Mouse (Mus musculus) adrenal gland (tissue): ENCODE measurements at regions not wholly inside any gene's neighbourhood (a gene's known extent, or its start where the extent isn't known, plus 50 kb on each side); places are given as distances from the start of the nearest gene placed in this dataset.

Experiments used
- intact Hi-C: fragments of 180-260 bp; cut with DNase I; formaldehyde crosslinking; loops from one replicate; pipeline ENCODE4 v1.15.1; 2025

DNA sequence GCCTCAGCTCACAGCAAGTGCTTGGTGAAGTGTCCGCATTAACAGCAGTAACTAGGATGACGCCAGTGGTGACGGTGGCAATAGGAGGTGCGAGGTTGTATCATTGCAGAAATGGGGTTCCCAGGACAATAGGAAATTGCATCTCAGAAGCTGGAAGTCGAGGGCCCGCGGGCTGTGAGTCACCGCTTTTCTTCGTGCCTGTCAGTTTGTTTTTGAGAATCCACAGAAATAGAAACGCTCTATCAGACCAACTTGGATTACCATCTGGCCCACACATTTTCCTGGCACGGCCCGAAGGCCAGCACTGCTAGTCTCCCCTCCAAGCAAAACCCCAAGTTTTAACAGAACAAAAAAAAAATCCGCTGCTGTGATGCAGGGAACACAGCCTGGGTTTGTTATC, 395.1 kb upstream of the 3110018I06Rik start:
- intact Hi-C loops, result no loop called here

DNA sequence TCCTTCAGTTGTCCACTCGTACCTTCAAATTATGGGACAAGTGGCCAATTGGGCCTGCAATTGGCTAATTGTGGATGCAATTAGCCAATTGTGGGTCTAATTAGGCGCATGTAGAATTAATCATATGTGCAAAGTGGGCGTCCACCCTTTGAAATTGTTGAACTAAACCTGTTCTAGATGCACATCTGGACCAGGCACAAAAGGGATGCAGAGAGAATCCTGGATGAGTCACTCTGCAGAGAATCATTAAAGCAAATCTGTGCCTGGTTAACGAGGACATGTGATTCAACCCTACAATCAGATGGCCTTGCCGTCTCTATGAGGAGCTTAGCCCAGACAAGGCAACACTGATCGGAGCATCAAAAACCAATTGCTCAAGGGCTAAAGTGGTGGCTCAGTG, 393.0 kb upstream of the 3110018I06Rik start:
- intact Hi-C loops, result no loop called here

DNA sequence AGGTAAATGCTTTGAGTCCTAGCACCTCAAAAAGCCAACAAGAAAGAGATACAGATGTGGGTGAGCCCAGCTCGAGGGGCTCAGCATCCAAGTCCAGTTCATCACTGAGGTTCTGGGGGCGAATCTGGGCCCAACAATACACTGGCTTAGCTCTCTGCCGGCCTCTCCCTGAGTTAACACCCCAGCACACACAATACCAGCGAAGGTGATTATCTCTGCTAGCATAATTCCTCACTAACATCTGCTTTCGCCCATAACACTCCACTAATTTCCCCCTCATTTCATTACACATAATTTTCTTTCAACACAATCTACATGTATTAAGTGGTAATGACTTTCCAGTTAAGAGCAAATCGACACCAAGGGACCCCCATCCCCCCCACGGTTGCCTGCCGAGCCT, 383.9 kb upstream of the 3110018I06Rik start:
- intact Hi-C loops, result no loop called here

DNA sequence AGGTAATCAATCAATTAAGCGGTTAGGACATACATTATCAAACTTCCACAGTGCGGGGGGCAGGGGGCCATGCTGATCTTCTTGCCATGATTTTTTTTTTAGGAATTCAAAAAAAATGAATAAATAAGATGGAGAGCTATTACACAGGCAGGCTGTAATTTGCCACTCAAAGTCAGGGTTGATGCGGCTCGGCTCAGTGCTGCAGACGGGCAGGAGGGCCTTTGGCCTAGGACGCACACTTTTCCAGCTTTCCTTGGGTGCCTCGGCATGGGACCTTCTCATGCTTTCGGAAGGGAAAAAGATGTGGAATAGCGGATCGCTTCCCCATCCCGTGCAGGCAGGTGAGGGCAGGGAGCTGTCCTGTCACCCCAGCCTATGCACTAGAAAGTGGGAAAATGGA, 383.4 kb upstream of the 3110018I06Rik start:
- intact Hi-C loops, result no loop called here

DNA sequence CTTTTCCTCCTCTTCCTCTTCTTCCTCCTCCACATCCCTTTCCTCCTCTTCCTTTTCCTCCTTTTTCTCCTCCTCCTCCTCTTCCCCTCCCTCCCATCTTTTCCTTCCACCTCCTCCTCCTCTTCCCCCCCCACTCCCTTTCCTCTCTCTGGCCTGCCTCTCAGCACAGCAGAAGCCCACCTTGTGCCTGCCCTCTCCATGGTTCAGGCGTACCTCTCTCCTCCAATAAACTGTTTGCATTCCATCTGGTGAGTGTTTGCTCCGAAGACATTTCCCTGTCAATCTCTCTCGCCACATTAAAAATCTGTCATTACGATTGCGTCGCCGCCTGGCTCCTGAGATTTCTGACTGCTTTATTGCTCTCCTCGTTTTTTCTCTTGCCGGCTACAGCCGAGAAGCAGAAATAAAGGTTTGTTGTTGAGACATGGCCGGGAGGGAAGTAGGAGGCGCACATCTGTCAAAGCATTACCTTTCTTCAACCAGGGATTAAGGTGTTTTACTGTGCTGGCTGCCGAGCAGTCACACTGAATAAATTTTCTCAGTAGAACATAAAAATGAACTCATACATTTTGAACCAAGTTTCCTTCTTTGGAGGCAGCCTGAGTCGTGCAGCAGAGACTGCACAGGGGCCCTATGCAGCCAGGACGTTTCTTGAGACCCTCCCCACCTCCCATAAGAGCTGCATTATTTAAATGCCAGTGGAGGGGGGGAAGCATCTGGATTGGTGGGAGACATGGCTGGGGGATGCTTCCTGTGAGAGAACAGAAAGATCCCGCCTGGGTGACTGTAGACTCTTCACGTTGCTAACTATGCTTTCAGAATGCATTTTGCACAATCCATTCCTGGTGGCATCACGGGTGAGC, 376.3 kb upstream of the 3110018I06Rik start:
- intact Hi-C loops, result no loop called here

DNA sequence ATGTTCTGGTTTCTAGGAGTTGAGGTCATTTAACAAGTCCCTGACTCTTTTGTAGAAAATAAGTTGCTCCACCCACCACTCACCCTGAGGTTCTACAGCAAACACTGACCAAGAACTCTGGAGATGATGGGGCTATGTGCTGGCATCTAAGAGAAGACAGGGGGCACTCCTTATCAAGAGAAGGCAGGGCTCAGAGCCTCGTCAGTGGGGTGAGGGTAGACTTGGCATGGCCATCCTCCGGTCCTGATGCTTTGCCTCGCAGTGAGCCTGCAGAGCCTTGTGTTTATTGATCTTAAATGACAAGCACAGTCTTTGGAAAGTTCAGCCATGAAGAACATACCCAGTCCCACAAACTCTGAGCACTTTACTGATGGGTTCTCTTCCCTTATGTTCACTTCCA, 370.1 kb upstream of the 3110018I06Rik start:
- intact Hi-C loops, result no loop called here

DNA sequence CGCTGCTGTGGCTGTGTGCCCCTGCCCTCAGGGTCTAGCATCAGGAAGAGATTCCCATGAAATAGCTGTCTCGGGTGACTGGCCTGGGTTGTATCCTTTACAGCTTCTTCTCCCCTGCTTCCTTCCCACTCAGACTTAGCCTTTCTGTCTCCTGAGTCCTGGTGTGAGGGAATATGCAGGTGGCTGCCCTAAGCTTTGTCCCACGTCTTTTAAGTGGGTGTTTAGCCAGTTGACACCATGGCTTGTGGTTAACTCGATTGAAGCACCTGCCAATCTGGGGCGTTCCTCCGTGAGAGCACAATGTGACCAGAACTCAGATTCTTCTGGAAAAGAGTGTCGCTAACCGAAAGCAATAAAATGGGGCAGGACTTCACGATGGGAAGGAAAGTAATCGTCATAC, 369.4 kb upstream of the 3110018I06Rik start:
- intact Hi-C loops, result no loop called here

DNA sequence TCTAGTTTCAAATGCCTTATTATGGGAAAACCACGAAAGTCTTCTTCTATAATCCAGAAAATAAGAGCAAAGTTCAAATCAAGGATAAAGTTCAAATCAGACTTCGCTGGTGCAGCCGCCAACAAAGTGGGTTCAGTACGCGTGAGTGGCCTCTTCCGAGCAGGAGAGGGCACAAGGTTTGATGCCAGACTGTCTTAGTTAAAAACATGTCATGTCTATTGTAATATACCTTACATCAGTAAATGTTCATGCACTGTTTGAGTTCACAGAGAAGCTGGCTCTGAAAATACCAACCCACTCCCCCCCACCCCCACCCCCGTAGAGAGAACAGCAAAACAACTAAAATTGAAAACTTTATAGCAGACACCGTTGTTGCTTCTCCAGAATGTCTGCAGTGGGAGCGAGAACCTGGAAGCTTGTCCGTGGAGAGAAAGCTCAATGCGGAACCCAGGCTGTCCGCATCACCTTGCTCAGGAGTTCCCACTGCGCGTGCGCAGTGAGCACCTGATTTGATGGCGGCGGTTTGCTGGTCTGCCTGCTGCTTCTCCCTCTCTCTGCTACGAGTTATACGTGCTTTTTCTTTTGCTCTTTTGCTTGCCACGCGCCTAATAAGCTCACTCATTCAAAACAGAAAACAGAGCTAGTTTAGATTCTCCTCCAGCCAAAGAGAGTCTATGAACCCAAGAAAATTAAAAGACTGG, 367.8 kb upstream of the 3110018I06Rik start:
- intact Hi-C loops, result no loop called here

DNA sequence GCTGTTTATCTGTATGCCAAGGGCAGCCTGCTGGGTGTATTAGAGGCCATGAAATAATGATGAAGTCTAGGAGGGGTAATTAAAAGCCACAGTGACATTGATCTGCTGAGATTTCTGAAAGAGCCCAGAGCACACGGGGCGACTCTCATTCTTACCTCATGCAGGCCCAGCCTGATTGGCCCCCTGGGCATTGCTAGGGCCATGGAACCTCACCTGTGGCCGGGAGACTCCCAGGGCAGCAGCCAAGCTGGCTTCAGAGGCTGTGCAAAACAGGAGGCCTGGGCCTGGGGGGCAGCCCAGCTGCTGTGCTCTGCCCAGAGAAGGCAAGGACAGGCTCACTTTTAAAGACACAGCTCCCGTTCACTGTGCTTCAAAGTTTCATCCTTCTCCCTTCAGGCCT, 366.4 kb upstream of the 3110018I06Rik start:
- intact Hi-C loops, result no loop called here

DNA sequence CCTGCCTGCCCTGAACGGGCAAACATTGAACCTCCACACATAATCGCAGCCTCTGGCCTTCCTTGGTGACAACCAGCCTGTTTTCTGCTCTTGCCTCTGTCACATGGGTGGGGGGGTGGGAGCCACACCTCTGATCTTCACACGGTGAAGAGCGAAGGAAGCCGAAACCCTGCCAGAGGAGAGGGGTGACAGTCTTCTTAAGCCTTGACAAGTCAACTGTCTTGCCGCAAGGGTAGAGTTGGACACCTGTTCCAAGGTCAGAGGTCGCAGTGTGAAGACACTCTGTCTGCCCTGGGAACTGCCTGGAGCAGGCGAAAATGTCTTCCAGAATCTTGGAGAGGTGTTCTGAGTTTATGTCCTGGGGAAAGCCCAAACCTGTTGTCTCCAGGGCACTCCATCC, 364.8 kb upstream of the 3110018I06Rik start:
- intact Hi-C loops, result no loop called here

DNA sequence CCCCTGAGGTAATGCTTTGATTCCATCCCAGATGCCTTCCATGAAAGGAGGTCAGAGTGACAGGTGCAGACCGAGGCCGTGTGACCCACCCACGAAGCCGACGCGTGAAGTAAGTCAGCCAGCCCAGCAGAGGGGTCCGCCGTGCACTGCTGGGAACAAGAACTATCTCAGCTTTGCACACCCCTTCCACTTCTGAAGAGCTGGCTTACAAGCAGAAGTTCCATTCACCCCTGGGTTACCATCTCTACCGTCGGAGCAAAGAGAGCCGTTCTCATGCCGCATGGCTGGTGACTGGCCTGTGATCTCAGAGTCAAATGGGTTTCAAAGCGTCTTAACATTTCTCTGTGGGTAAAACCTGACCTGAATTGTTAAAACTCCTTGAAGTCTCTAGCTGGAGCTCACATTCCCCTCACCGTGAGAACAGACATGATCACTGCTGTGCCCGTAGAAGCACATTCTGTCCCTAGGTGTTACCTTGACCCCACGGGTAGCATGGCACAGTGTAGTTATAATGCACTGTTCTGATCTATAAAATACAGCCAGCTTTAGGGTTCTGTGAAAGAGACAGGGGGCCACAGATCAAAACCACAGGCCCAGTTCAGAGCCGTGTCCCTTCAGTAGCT, 364.1 kb upstream of the 3110018I06Rik start:
- intact Hi-C loops, result no loop called here

DNA sequence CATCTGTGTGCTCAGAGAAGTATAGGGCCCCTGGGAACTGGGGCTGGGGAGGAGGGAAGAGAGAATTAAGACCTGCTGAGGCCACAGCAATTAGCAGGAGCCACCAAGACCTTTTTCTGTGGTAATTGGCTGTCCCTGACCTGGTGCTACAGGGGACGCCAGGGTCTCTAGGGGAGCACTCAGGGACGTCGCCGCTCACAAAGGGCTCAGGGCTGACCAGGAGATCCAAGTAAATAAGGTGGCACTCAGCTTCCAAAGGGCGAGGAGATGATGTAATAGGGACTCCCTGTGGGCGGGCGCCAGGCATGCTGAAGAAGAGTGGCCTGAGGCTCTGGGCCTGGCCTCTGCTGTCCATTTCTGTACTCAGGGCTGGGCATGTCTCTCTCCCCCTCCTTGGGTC, 363.2 kb upstream of the 3110018I06Rik start:
- intact Hi-C loops, result no loop called here

DNA sequence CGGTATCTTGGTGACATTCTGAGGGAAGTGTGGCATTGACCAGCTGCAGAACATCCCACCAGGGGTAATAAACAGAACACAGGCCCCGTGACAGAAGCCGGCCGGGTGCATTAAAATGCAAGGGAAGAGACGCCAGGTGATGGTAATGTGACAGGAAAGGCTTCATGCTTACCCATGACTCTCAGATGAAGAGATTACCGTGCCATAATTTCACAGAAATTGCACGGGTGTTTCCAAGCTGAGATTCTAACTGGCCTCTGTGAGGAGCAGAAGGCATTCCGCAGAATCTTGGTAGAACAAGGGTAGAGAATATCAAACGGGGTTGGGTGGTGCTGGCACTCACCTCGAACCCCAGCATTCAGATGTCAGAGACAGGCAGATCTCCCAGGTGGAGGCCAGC, 362.4 kb upstream of the 3110018I06Rik start:
- intact Hi-C loops, result no loop called here

DNA sequence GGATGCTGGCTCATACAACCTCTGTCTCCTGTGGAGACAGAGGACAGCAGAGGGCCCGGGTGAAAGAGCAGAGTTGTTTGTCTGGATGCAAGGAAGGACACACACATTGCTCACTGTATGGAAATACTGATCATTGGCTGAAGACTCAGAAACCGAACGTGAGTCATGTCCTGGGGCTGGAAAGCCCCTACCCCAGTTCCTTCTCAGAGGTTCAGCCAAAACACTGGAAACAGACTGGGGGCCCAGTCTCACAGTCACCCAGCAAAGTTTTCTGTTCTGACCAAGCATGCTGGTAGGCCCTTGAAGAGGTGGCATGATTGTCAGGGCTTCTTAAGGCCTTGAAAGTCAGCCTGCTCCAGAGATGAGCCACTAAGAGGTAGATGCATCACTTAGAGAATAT, 360.8 kb upstream of the 3110018I06Rik start:
- intact Hi-C loops, result no loop called here

DNA sequence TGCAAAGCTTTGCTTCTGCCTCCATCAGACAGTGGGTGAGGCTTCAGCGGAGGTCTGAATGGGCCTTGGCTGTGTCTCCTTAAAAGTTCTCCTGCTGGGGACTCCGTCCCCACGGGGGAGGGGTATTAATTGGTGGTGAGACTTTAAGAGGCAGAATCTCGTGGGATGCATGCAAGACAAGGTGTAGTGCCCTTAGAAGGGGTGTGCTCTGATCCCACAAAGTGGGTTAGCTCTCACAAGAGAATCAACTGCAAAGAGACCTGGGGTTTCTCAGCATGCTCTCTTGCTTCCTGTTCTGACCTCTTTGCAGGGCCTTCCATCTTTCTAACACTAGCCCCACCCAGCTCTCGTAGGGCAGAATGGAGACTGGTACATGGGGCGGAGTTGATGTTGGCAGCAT, 359.2 kb upstream of the 3110018I06Rik start:
- intact Hi-C loops, result no loop called here

DNA sequence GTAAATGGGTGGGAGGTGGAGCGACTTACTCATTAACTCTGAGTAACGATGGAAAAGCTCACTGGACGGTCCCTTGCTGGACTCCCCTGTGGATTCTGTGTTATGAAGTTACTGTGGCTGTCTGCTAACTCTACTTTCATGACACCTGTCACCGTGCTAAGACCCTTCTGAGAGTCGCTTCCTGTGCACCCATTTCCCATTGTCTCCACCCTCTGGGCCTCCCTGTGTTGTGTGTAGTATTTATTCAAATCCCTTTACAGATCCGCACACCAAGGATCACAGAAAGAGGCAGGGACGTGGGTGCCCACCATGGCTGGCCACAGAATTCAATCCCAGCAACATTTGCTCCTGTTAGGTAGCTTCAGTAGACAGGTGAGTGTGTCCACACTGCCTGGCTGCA, 357.1 kb upstream of the 3110018I06Rik start:
- intact Hi-C loops, result no loop called here

DNA sequence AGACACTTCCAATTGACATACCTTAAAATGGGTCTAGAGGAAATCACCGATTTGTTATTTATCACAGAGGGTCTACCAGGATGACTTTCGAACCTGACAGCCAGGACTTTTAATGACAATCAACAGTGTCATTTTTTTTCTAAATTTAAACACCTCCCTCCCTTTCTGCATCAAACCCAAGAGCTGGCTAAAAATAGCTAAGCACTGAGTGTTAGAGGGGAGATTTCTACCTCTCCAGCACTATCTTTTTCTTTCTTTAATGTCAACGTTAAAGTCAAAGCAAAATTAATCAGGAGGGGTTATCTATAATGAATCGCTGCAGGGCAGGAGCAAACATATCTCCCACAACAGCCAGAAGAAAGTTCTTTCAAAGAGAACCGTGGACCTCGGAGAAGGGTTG, 356.6 kb upstream of the 3110018I06Rik start:
- intact Hi-C loops, result no loop called here

DNA sequence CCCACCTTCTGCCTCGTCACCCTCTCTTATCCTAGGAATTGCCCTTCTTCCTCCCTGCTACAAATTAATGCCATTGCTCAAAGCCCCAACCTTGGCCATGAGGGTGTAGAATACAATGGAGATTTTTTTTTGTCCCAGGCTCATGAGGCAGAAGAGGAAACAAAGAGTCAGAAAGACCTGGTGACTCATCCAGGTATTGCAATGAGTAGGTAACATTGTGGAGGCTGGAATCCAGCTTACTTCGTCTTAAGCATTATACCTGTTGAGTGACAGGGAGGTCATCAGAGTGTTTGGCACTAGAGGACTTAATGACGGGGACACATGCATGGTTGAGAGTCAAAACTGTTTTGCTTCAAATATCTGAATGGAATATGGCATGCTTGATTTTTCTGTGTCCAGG, 355.9 kb upstream of the 3110018I06Rik start:
- intact Hi-C loops, result no loop called here

DNA sequence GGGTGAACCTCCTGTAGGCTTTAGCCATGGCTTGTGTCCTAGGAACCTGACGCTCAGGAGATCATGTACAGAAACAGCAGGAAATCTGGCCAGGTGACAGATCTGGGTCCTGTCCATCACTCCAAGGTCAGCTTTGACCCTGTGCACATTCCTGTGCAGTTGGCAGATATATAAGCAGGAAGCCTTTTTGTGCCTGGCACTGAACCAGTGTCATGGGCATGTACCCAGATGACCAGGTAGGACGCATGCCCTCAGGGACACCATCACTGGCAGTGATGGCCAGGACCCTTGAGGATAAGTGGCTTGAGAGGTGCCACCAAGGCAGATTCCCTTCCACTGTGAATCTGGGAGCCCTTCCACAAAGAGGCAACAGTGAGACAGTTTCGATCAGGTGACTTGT, 354.1 kb upstream of the 3110018I06Rik start:
- intact Hi-C loops, result no loop called here

DNA sequence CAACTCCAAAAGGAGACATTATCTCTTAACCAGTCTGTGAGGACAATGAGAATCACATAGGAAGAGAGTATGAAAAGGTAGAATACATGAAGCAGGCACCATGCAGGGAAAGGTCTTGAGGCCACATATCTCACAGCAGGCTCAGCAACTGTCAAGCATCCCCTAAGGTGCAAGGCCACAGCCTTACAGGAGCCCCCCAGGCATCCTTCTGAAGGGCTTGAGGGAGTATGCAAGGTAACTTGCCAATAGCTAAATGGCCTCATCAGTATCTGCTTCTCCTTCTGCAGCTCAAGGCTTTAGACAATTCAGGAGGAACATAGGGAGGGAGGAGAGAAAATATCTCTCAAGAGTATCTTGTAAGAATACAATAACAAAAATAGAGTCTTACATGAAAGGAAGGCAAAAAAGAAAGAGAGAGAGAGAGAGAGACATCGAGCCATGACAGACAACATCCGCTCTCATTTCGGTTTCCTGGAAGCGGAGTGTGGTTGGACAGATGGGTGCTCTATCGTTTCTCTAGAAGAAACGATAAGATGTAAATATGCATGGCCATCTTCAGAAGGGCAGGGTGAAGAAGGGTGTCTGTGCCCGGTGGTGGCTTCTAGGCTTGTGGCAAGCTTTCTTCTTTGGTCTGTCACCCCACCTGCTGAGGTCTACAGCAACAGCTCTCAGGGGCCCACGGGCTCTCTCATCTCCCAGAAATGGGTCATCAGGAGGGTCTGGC, 349.6 kb upstream of the 3110018I06Rik start:
- intact Hi-C loops, result no loop called here

DNA sequence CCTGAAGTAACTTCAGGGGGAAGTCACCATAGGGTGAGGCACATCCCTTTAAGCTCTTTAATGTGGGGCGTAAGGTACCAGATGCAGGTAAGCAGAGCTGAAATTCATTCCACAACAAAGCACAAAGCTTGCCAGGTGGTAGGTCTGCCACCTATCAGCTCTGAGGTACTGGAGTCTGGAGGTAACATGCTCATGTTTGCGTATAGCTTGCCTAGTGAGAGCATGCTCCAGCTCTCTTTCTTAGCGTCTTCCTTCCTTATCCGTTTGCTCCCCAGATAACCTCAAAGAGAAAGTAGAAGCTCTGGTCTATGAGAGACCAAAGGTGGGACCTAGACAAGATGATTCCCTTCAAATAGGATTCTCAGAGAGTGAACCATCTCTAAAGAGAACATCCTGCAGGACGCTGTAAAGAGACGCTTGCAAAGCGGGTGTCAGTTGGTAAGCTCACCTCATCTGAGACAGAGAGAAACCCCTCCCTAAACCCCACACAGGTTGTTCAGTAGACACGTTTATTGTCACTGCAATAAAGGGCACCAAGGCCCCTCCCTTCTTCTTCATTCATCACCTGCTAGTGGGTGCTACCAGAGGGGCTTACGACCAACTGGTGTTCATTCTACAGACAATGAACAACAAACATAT, 347.4 kb upstream of the 3110018I06Rik start:
- intact Hi-C loops, result no loop called here
